Mouse (Mus musculus) urinary bladder, postnatal 14 days (tissue): ENCODE data around the gene Ifnar1.

Experiments
- DNase-seq: peaks from one replicate; pipeline ENCODE4 v3.0.0; 2021; ENCODE audit warnings: low spot score

Ifnar1 gene

GRCm38 (mm10) chr16:91461066-91461638 lies 23.9 kb upstream of the Ifnar1 start:
- DNase-seq, result no peak

- no peak for DNase-seq
Observed at GRCm38 (mm10) chr16:91461773-91462181, 23.3 kb upstream of the Ifnar1 start.

GRCm38 (mm10) chr16:91462644-91463043 lies 22.4 kb upstream of the Ifnar1 start:
- DNase-seq, result no peak

- no peak for DNase-seq
Observed at GRCm38 (mm10) chr16:91463400-91463799, 21.6 kb upstream of the Ifnar1 start.

- no peak for DNase-seq
Observed at GRCm38 (mm10) chr16:91463836-91464400, 21.1 kb upstream of the Ifnar1 start.

- peak; percentile 86 for DNase-seq
Observed at GRCm38 (mm10) chr16:91464594-91465504, 20.2 kb upstream of the Ifnar1 start.

GRCm38 (mm10) chr16:91465505-91466240 lies 19.4 kb upstream of the Ifnar1 start:
- no peak for DNase-seq

- no peak for DNase-seq
Observed at GRCm38 (mm10) chr16:91466566-91466965, 18.5 kb upstream of the Ifnar1 start.

GRCm38 (mm10) chr16:91470470-91470869 lies 14.6 kb upstream of the Ifnar1 start:
- DNase-seq, result no peak

- DNase-seq, result no peak
Observed at GRCm38 (mm10) chr16:91471481-91471880, 13.6 kb upstream of the Ifnar1 start.

- DNase-seq, result no peak
Observed at GRCm38 (mm10) chr16:91475753-91476152, 9.3 kb upstream of the Ifnar1 start.

GRCm38 (mm10) chr16:91478067-91478466 lies 7.0 kb upstream of the Ifnar1 start:
- DNase-seq, result no peak

GRCm38 (mm10) chr16:91480517-91480916 lies 4.5 kb upstream of the Ifnar1 start:
- DNase-seq, result no peak

GRCm38 (mm10) chr16:91484387-91484786 lies 651 bp upstream of the Ifnar1 start:
- DNase-seq, result no peak

- no peak for DNase-seq
Observed at GRCm38 (mm10) chr16:91485841-91486240, 803 bp downstream of the Ifnar1 start.

- no peak for DNase-seq
Observed at GRCm38 (mm10) chr16:91488066-91488465, 3.0 kb downstream of the Ifnar1 start.

- no peak for DNase-seq
Observed at GRCm38 (mm10) chr16:91490897-91491296, 5.9 kb downstream of the Ifnar1 start.

GRCm38 (mm10) chr16:91491473-91491872 lies 6.4 kb downstream of the Ifnar1 start:
- DNase-seq, result no peak

- no peak for DNase-seq
Observed at GRCm38 (mm10) chr16:91495501-91495900, 10.5 kb downstream of the Ifnar1 start.

GRCm38 (mm10) chr16:91496206-91496605 lies 11.2 kb downstream of the Ifnar1 start:
- no peak for DNase-seq

- no peak for DNase-seq
Observed at GRCm38 (mm10) chr16:91496766-91497165, 11.7 kb downstream of the Ifnar1 start.

- DNase-seq, result no peak
Observed at GRCm38 (mm10) chr16:91498041-91498440, 13.0 kb downstream of the Ifnar1 start.
